Mouse (Mus musculus) lung, postnatal 0 days (tissue): Measurements from ENCODE around the gene Vat1. TPM values are rescaled to one million over a fixed set of nuclear protein-coding genes. Genes with fewer than 3 reads are reported as not detected.

Source experiments
- ATAC-seq: fragments of 200-750 bp; cut with Nextera tagmentation; 2 replicates; pipeline ENCODE4 v1.8.0; 2017; ENCODE audit warnings: moderate library complexity
- DNase-seq: peaks from one replicate; pipeline ENCODE4 v3.0.0-alpha.2; 2016; ENCODE audit warnings: low spot score
- H3K27ac ChIP-seq: fragments of 300-500 bp; sonication (generic); 2 replicates; pipeline ENCODE4 v1.5.1; 2014; ENCODE audit warnings: antibody characterized with exemption, mild to moderate bottlenecking, low read length, mixed read lengths
- H3K27me3 ChIP-seq: fragments of 300-500 bp; sonication (generic); replicated peaks from 2 replicates; pipeline ENCODE4 v1.6.1; 2014; ENCODE audit warnings: low read length, mixed read lengths; ENCODE audit not compliant: insufficient read depth
- H3K36me3 ChIP-seq: fragments of 300-500 bp; sonication (generic); 2 replicates; pipeline ENCODE4 v1.6.1; 2014; ENCODE audit warnings: low read length, mixed read lengths; ENCODE audit not compliant: insufficient read depth
- H3K4me1 ChIP-seq: fragments of 300-500 bp; sonication (generic); 2 replicates; pipeline ENCODE4 v1.6.1; 2014; ENCODE audit warnings: antibody characterized with exemption, low read depth, low read length, mixed read lengths; ENCODE audit not compliant: insufficient read depth
- H3K4me2 ChIP-seq: fragments of 300-500 bp; sonication (generic); replicated peaks from 2 replicates; pipeline ENCODE4 v1.6.1; 2014; ENCODE audit warnings: low read depth, mild to moderate bottlenecking, low read length, moderate library complexity, mixed read lengths
- H3K4me3 ChIP-seq: fragments of 300-500 bp; sonication (generic); 2 replicates; pipeline ENCODE4 v1.5.1; 2014; ENCODE audit warnings: low read depth, low read length
- H3K9ac ChIP-seq: fragments of 300-500 bp; sonication (generic); replicated peaks from 2 replicates; pipeline ENCODE4 v1.6.1; 2014; ENCODE audit warnings: low read depth, mild to moderate bottlenecking
- H3K9me3 ChIP-seq: fragments of 300-500 bp; sonication (generic); 2 replicates; pipeline ENCODE4 v1.6.1; 2016; ENCODE audit warnings: low read length, mixed read lengths
- CTCF ChIP-seq: IDR thresholded peaks from 2 replicates; pipeline ENCODE4 v1.5.1; 2016; ENCODE audit warnings: antibody characterized with exemption, mild to moderate bottlenecking
- EP300 ChIP-seq: IDR thresholded peaks from 2 replicates; pipeline ENCODE4 v1.6.1; 2016; ENCODE audit warnings: antibody characterized with exemption, mild to moderate bottlenecking, control low read depth
- WGBS: fragments of 180-500 bp; shearing (Covaris S2); extraction: QIAGEN DNeasy Blood & Tissue Kit; methylation state at CpG from one replicate; pipeline ENCODE4 v1.1.7; 2014; 5-methylcytosine and 5-hydroxymethylcytosine counted together
- polyA plus RNA-seq: library from polyadenylated mRNA; unstranded; fragments of >200 nt; fragmentation: Nextera tagmentation; extraction: Ambion mirVana; gene quantifications from 2 replicates; pipeline ENCODE4 v1.2.1, GENCODE M21; 2015

The Vat1 gene
- polyA plus RNA-seq, 1 experiment from 2014 or later, result 88.1 TPM

GRCm38 (mm10) chr11:101462583-101463440 lies 3.2 kb downstream of the Vat1 start:
- ATAC-seq, result no peak
- WGBS, result 22% methylated on average over 13 of the region's 13 CpGs
- TF ChIP-seq EP300 (no peak), CTCF (no peak)
- no peak for DNase-seq
- H3K4me2 ChIP-seq, result peak overlapping the region; percentile 72
- H3K27ac ChIP-seq, result no peak overlapping the region
- H3K4me3 ChIP-seq, result no peak overlapping the region
- peaks cover 10% of the 10 kb centered on the region; the same call in 1 of the 2 replicates for H3K4me1 ChIP-seq
- H3K27me3 ChIP-seq, result no peaks in the 10 kb centered on the region
- no peak overlapping the region for H3K9ac ChIP-seq
- H3K9me3 ChIP-seq, result no peaks in the 10 kb centered on the region
- H3K36me3 ChIP-seq, result peaks cover 17% of the 10 kb centered on the region

GRCm38 (mm10) chr11:101462141-101462540 lies 3.9 kb downstream of the Vat1 start:
- no peak overlapping the region for H3K27ac ChIP-seq
- no peak overlapping the region for H3K4me3 ChIP-seq
- peaks cover 10% of the 10 kb centered on the region; the same call in 1 of the 2 replicates for H3K4me1 ChIP-seq
- DNase-seq (no peak), ATAC-seq (no peak)
- WGBS, result 80% methylated on average over 14 of the region's 14 CpGs
- H3K9ac ChIP-seq, result no peak overlapping the region
- TF ChIP-seq CTCF (no peak), EP300 (no peak)
- no peaks in the 10 kb centered on the region for H3K27me3 ChIP-seq
- no peak overlapping the region for H3K4me2 ChIP-seq
- H3K36me3 ChIP-seq, result peaks cover 19% of the 10 kb centered on the region
- H3K9me3 ChIP-seq, result no peaks in the 10 kb centered on the region

- DNase-seq (no peak), ATAC-seq (no peak)
- Histone ChIP-seq H3K4me1 (peaks cover 10% of the 10 kb centered on the region; the same call in 1 of the 2 replicates), H3K27ac (0 out of 2 replicates have a peak overlapping the region, but pooled peaks have one; percentile 9), H3K9me3 (no peaks in the 10 kb centered on the region), H3K9ac (no peak overlapping the region), H3K36me3 (peaks cover 19% of the 10 kb centered on the region), H3K4me2 (no peak overlapping the region), H3K27me3 (no peaks in the 10 kb centered on the region), H3K4me3 (no peak overlapping the region)
- WGBS, result 77% methylated on average over 15 of the region's 15 CpGs
- TF ChIP-seq EP300, result no peak
- TF ChIP-seq CTCF, result no peak
Measured at GRCm38 (mm10) chr11:101460321-101460720, 5.7 kb downstream of the Vat1 start.

GRCm38 (mm10) chr11:101459716-101460115 lies 6.3 kb downstream of the Vat1 start:
- 47% methylated on average over 5 of the region's 6 CpGs for WGBS
- Histone ChIP-seq H3K9ac (no peak overlapping the region), H3K9me3 (no peaks in the 10 kb centered on the region), H3K36me3 (peaks cover 19% of the 10 kb centered on the region), H3K4me3 (no peak overlapping the region), H3K4me2 (no peak overlapping the region), H3K4me1 (peaks cover 10% of the 10 kb centered on the region; the same call in 1 of the 2 replicates), H3K27me3 (no peaks in the 10 kb centered on the region), H3K27ac (0 out of 2 replicates have a peak overlapping the region, but pooled peaks have one; percentile 9)
- peak; percentile 57 for DNase-seq
- TF ChIP-seq CTCF, result no peak
- TF ChIP-seq EP300, result peak; percentile 45; the same call in 1 of the 2 replicates
- ATAC-seq, result peak; percentile 76

- no peak overlapping the region; the same call in 1 of the 2 replicates for H3K27ac ChIP-seq
- H3K4me3 ChIP-seq, result no peak overlapping the region
- H3K9ac ChIP-seq, result no peak overlapping the region
- no peak for TF ChIP-seq CTCF
- peaks cover 19% of the 10 kb centered on the region for H3K36me3 ChIP-seq
- DNase-seq (no peak), ATAC-seq (no peak)
- no peaks in the 10 kb centered on the region for H3K27me3 ChIP-seq
- no peak overlapping the region for H3K4me2 ChIP-seq
- WGBS, result 83% methylated on average over 12 of the region's 12 CpGs
- H3K9me3 ChIP-seq, result no peaks in the 10 kb centered on the region
- H3K4me1 ChIP-seq, result no peaks in the 10 kb centered on the region; the same call in 1 of the 2 replicates
Measured at GRCm38 (mm10) chr11:101458217-101458616, 7.8 kb downstream of the Vat1 start.

GRCm38 (mm10) chr11:101457631-101458030 lies 8.4 kb downstream of the Vat1 start:
- no peaks in the 10 kb centered on the region for H3K9me3 ChIP-seq
- 88% methylated on average over 9 of the region's 9 CpGs for WGBS
- no peaks in the 10 kb centered on the region; the same call in 1 of the 2 replicates for H3K4me1 ChIP-seq
- no peak overlapping the region for H3K27ac ChIP-seq
- no peak for DNase-seq
- no peak overlapping the region for H3K4me2 ChIP-seq
- no peaks in the 10 kb centered on the region for H3K27me3 ChIP-seq
- H3K4me3 ChIP-seq, result no peak overlapping the region
- peaks cover 19% of the 10 kb centered on the region for H3K36me3 ChIP-seq
- no peak for ATAC-seq
- TF ChIP-seq EP300 (no peak), CTCF (no peak)
- no peak overlapping the region for H3K9ac ChIP-seq
